Mouse (Mus musculus): ENCODE data around the gene Gga1. TPM values are rescaled to one million over a fixed set of nuclear protein-coding genes. Genes with fewer than 3 reads are reported as not detected.

The Gga1 gene
- polyA plus RNA-seq, 1 experiment, result 105 TPM

- Histone ChIP-seq H3K27me3 (ENCODE audit: control insufficient read depth, insufficient read depth, low read length) (no peaks in the 10 kb centered on the region), H3K27ac (ENCODE audit: insufficient read depth, low read depth, low read length) (no peak overlapping the region), H3K36me3 (ENCODE audit: control insufficient read depth, insufficient read depth, low read length) (no peaks in the 10 kb centered on the region), H3K4me3 (ENCODE audit: low read depth, low read length) (no peak overlapping the region), H3K4me1 (ENCODE audit: control insufficient read depth, insufficient read depth, insufficient read length, low read length) (peaks cover 21% of the 10 kb centered on the region)
- 91% methylated on average over 3 of the region's 3 CpGs for WGBS
- TF ChIP-seq POLR2A (IDR thresholded peaks at IDR 0.05; ENCODE audit: low read depth, low read length) (no peak), CTCF (IDR thresholded peaks at IDR 0.05; ENCODE audit: extremely low read depth, insufficient read length, insufficient replicate concordance, low read depth, low read length) (no peak)
Observed at GRCm38 (mm10) chr15:78833582-78833981, 43.4 kb upstream of the Gga1 start.

- Histone ChIP-seq H3K27me3 (ENCODE audit: control insufficient read depth, insufficient read depth, low read length) (no peaks in the 10 kb centered on the region), H3K36me3 (ENCODE audit: control insufficient read depth, insufficient read depth, low read length) (no peaks in the 10 kb centered on the region), H3K4me1 (ENCODE audit: control insufficient read depth, insufficient read depth, insufficient read length, low read length) (peaks cover 19% of the 10 kb centered on the region), H3K4me3 (ENCODE audit: low read depth, low read length) (no peak overlapping the region), H3K27ac (ENCODE audit: insufficient read depth, low read depth, low read length) (0 out of 2 replicates have a peak overlapping the region, but pooled peaks have one; percentile 43)
- 66% methylated on average over 10 of the region's 10 CpGs for WGBS
- no peak for TF ChIP-seq POLR2A (IDR thresholded peaks at IDR 0.05; ENCODE audit: low read depth, low read length)
- no peak for TF ChIP-seq CTCF (IDR thresholded peaks at IDR 0.05; ENCODE audit: extremely low read depth, insufficient read length, insufficient replicate concordance, low read depth, low read length)
Observed at GRCm38 (mm10) chr15:78834233-78835005, 42.6 kb upstream of the Gga1 start.

- Histone ChIP-seq H3K27me3 (ENCODE audit: control insufficient read depth, insufficient read depth, low read length) (no peaks in the 10 kb centered on the region), H3K4me3 (ENCODE audit: low read depth, low read length) (no peak overlapping the region), H3K27ac (ENCODE audit: insufficient read depth, low read depth, low read length) (peak overlapping the region; percentile 43), H3K36me3 (ENCODE audit: control insufficient read depth, insufficient read depth, low read length) (no peaks in the 10 kb centered on the region), H3K4me1 (ENCODE audit: control insufficient read depth, insufficient read depth, insufficient read length, low read length) (peaks cover 19% of the 10 kb centered on the region)
- no peak for TF ChIP-seq POLR2A (IDR thresholded peaks at IDR 0.05; ENCODE audit: low read depth, low read length)
- no peak for TF ChIP-seq CTCF (IDR thresholded peaks at IDR 0.05; ENCODE audit: extremely low read depth, insufficient read length, insufficient replicate concordance, low read depth, low read length)
- 56% methylated on average over 12 of the region's 12 CpGs for WGBS
Observed at GRCm38 (mm10) chr15:78835200-78836085, 41.5 kb upstream of the Gga1 start.

GRCm38 (mm10) chr15:78836086-78836621 is 40.8 kb upstream of the Gga1 start:
- TF ChIP-seq CTCF (IDR thresholded peaks at IDR 0.05; ENCODE audit: extremely low read depth, insufficient read length, insufficient replicate concordance, low read depth, low read length), result no peak
- TF ChIP-seq POLR2A (IDR thresholded peaks at IDR 0.05; ENCODE audit: low read depth, low read length), result no peak
- Histone ChIP-seq H3K4me1 (ENCODE audit: control insufficient read depth, insufficient read depth, insufficient read length, low read length) (peaks cover 16% of the 10 kb centered on the region), H3K27ac (ENCODE audit: insufficient read depth, low read depth, low read length) (peak overlapping the region; percentile 68), H3K36me3 (ENCODE audit: control insufficient read depth, insufficient read depth, low read length) (no peaks in the 10 kb centered on the region), H3K4me3 (ENCODE audit: low read depth, low read length) (no peak overlapping the region), H3K27me3 (ENCODE audit: control insufficient read depth, insufficient read depth, low read length) (no peaks in the 10 kb centered on the region)
- WGBS, result 79% methylated on average over 8 of the region's 8 CpGs

GRCm38 (mm10) chr15:78839744-78840143 is 37.2 kb upstream of the Gga1 start:
- Histone ChIP-seq H3K4me3 (ENCODE audit: low read depth, low read length) (no peak overlapping the region), H3K27ac (ENCODE audit: insufficient read depth, low read depth, low read length) (no peak overlapping the region), H3K4me1 (ENCODE audit: control insufficient read depth, insufficient read depth, insufficient read length, low read length) (peaks cover 16% of the 10 kb centered on the region), H3K36me3 (ENCODE audit: control insufficient read depth, insufficient read depth, low read length) (no peaks in the 10 kb centered on the region), H3K27me3 (ENCODE audit: control insufficient read depth, insufficient read depth, low read length) (peaks cover 2% of the 10 kb centered on the region; the same call in 1 of the 2 replicates)
- WGBS, result 73% methylated on average over 2 of the region's 2 CpGs
- TF ChIP-seq CTCF (IDR thresholded peaks at IDR 0.05; ENCODE audit: extremely low read depth, insufficient read length, insufficient replicate concordance, low read depth, low read length), result no peak
- no peak for TF ChIP-seq POLR2A (IDR thresholded peaks at IDR 0.05; ENCODE audit: low read depth, low read length)

- Histone ChIP-seq H3K27ac (ENCODE audit: insufficient read depth, low read depth, low read length) (no peak overlapping the region), H3K27me3 (ENCODE audit: control insufficient read depth, insufficient read depth, low read length) (peaks cover 2% of the 10 kb centered on the region; the same call in 1 of the 2 replicates), H3K36me3 (ENCODE audit: control insufficient read depth, insufficient read depth, low read length) (no peaks in the 10 kb centered on the region), H3K4me1 (ENCODE audit: control insufficient read depth, insufficient read depth, insufficient read length, low read length) (peaks cover 15% of the 10 kb centered on the region), H3K4me3 (ENCODE audit: low read depth, low read length) (no peak overlapping the region)
- 69% methylated on average over 3 of the region's 3 CpGs for WGBS
- TF ChIP-seq CTCF (IDR thresholded peaks at IDR 0.05; ENCODE audit: extremely low read depth, insufficient read length, insufficient replicate concordance, low read depth, low read length), result no peak
- TF ChIP-seq POLR2A (IDR thresholded peaks at IDR 0.05; ENCODE audit: low read depth, low read length), result no peak
Observed at GRCm38 (mm10) chr15:78840241-78840640, 36.7 kb upstream of the Gga1 start.
